Mouse (Mus musculus) liver, embryonic 14.5 days (tissue): ENCODE measurements around the gene Nipa2.

Source experiments
- CTCF ChIP-seq: IDR thresholded peaks from 2 replicates; pipeline ENCODE4 v1.5.1; 2016; ENCODE audit warnings: antibody characterized with exemption, low read depth, control low read depth
- EP300 ChIP-seq: IDR thresholded peaks from 2 replicates; pipeline ENCODE4 v1.6.1; 2016; ENCODE audit warnings: antibody characterized with exemption, low read depth

DNA sequence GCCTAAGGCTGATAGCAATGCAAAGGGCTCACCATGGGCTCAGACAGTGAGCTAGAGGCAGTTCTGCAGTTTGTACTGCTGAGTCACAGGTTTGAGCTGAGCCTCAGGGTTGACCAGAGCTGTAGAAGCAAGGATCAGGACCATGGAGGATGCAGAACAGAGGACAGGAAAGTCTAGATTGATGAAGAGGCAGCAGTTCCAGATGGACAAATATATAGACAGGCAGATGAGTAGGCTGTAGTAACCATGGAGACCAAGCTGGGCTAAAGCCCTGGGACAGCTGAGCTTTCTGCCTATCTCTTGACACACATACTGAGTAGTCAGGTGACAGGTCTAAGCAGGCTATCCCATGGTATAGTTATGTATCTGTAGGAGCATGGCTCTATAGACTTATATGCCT lies 71.5 kb downstream of the Nipa2 start:
- no peak for TF ChIP-seq CTCF
- TF ChIP-seq EP300: no peak
